Mouse (Mus musculus): ENCODE measurements around the gene D930048N14Rik.

DNA sequence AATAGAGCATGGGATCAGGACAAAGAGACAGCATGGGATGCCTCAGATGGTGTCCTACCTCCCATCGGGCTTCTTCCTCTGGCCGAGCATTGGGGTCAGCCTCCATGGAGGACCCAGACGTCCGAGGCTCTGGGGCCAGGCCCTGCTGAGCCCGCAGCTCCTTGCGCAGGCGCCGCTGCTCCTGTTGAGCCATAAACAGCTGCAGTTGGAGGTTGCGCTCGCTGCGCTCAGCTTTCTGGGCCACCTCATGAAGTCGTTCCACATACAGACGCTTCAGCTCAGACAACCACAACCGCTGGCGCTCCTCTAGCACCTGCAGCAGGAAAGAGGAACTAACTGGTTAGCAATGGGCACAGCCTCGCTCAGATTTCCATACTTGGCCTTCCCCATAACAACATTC is 6.5 kb upstream of the D930048N14Rik start:
- no peak for TF ChIP-seq NRF1 (IDR thresholded peaks at IDR 0.05; ENCODE audit: insufficient read depth, low read depth, low read length, poor library complexity, severe bottlenecking)
- TF ChIP-seq CTCF (IDR thresholded peaks at IDR 0.05 in 2 of 3, conservative IDR thresholded peaks at IDR 0.05 in 1 of 3; ENCODE audit: control insufficient read depth in 1 of 3, insufficient read depth in 1 of 3, low read depth in 2 of 3, low read length in 3 of 3, poor library complexity in 1 of 3, severe bottlenecking in 1 of 3) = no peak
- no peak for TF ChIP-seq MYB (IDR thresholded peaks at IDR 0.05; ENCODE audit: low read depth, low read length)
- TF ChIP-seq MAX (IDR thresholded peaks at IDR 0.05; ENCODE audit: low read length) = no peak
- TF ChIP-seq ZNF384 (IDR thresholded peaks at IDR 0.05; ENCODE audit: low read depth, low read length) = no peak
- no peak for TF ChIP-seq RAD21 (IDR thresholded peaks at IDR 0.05; ENCODE audit: low read depth, low read length)
- TF ChIP-seq E2F4 (IDR thresholded peaks at IDR 0.05; ENCODE audit: borderline replicate concordance, low read depth, low read length) = no peak
- TF ChIP-seq TCF12 (IDR thresholded peaks at IDR 0.05; ENCODE audit: low read depth, low read length) = no peak; the same call in 1 of the 2 replicates
- TF ChIP-seq POLR2A (IDR thresholded peaks at IDR 0.05; ENCODE audit: control insufficient read depth in 1 of 2, insufficient read depth in 1 of 2, low read depth in 1 of 2, low read length in 2 of 2, poor library complexity in 1 of 2) = no peak
- no peak for TF ChIP-seq SMC3 (IDR thresholded peaks at IDR 0.05; ENCODE audit: low read depth, low read length)
- TF ChIP-seq HCFC1 (IDR thresholded peaks at IDR 0.05; ENCODE audit: low read depth, low read length) = no peak
